Mouse (Mus musculus) small intestine, adult 2 months (tissue): ENCODE results near the gene Ephb1. TPM values are rescaled to one million over a fixed set of nuclear protein-coding genes. Genes with fewer than 3 reads are reported as not detected.

Experiments
- H3K27ac ChIP-seq: fragments of 200-500 bp; 2 replicates; pipeline ENCODE4 v1.5.1; 2012; ENCODE audit warnings: low read depth, low read length, control low read depth, inconsistent platforms; ENCODE audit not compliant: insufficient read depth
- H3K27me3 ChIP-seq: fragments of 200-500 bp; 2 replicates; pipeline ENCODE4 v1.6.1; 2012; ENCODE audit warnings: mild to moderate bottlenecking, moderate library complexity, low read length, inconsistent platforms; ENCODE audit not compliant: control insufficient read depth, insufficient read depth
- H3K36me3 ChIP-seq: fragments of 200-500 bp; 2 replicates; pipeline ENCODE4 v1.6.1; 2012; ENCODE audit warnings: mild to moderate bottlenecking, low read length, control low read depth, inconsistent platforms; ENCODE audit not compliant: control insufficient read depth, insufficient read depth
- H3K4me1 ChIP-seq: fragments of 200-500 bp; 2 replicates; pipeline ENCODE4 v1.6.1; 2012; ENCODE audit warnings: low read length, inconsistent platforms, mixed read lengths; ENCODE audit not compliant: control insufficient read depth, insufficient read depth, insufficient read length
- H3K4me3 ChIP-seq: fragments of 200-500 bp; 2 replicates; pipeline ENCODE4 v1.5.1; 2012; ENCODE audit warnings: low read depth, mild to moderate bottlenecking, control low read depth, inconsistent platforms, low read length, moderate library complexity
- CTCF ChIP-seq: fragments of 200-500 bp; IDR thresholded peaks from 2 replicates; pipeline ENCODE4 v1.5.1; 2012; ENCODE audit warnings: low read depth, mild to moderate bottlenecking, control low read depth, inconsistent platforms, low read length, moderate library complexity, mixed read lengths; ENCODE audit not compliant: insufficient replicate concordance, insufficient read length; ENCODE audit errors: extremely low read depth
- POLR2A ChIP-seq: fragments of 200-500 bp; IDR thresholded peaks from 2 replicates; pipeline ENCODE4 v1.6.1; 2012; ENCODE audit warnings: low read depth, mild to moderate bottlenecking, control low read depth, inconsistent platforms, low read length, moderate library complexity
- WGBS: fragments of 180-500 bp; shearing (Covaris S2); methylation state at CpG from one replicate; pipeline ENCODE4 v1.1.7; 2018; 5-methylcytosine and 5-hydroxymethylcytosine counted together
- polyA plus RNA-seq: library from polyadenylated mRNA; depleted of rRNA; stranded (reverse); fragments of >200 nt; gene quantifications from 2 replicates; pipeline ENCODE4 v1.2.3, GENCODE M21; 2012

Ephb1 gene
- polyA plus RNA-seq, 1 experiment = 1.0 TPM

DNA sequence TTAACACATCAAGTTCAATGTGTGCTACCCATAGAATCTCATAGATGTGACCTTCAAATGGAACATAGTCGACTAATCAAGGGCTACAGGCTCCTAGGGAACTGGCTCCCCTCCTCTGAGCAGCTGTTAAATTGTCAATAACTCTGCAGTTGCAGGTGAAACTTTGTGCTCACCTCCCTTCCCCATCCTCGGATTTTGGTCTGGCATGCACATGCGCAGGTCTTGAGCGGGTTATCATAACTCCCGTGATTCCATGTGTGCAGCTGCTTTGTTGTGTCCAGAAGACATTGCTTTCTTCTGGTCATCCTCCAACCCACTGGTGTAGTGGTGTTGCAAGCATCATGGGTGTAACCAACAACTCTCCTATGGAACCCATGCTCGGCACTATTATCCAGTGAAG, 4.8 kb upstream of the Ephb1 start:
- TF ChIP-seq CTCF (no peak), POLR2A (no peak)

DNA sequence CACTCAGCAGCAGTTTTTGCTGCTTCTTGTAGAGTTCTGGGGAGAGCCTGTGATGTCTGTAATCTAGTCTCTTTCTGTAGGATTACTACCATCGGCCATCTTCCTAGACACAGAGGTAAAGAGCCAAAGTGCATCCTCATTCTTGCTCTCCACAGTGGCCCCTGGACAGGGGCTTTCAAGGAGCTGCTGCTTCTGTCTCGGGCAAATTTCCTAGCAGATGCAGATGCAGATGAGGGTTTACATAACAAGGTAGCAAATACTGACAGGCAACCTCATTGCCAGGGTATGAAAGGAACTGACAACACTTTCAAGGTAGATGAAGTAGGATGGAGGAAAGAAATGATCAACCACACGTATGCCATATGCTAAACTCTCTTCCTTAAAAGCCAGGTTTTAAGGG, 4.2 kb upstream of the Ephb1 start:
- H3K27me3 ChIP-seq = peaks cover 8% of the 10 kb centered on the region; the same call in 1 of the 2 replicates
- no peaks in the 10 kb centered on the region for H3K36me3 ChIP-seq
- no peak overlapping the region for H3K4me3 ChIP-seq
- no peak overlapping the region for H3K27ac ChIP-seq
- peaks cover 4% of the 10 kb centered on the region for H3K4me1 ChIP-seq
- WGBS = 69% methylated on average over 3 of the region's 3 CpGs
- TF ChIP-seq POLR2A (no peak), CTCF (no peak)

More for the DNA sequence above, 4.8 kb upstream of the Ephb1 start:
- Histone ChIP-seq H3K27me3 (0 out of 2 replicates have a peak, but pooled peaks cover 2% of the 10 kb centered on the region), H3K27ac (no peak overlapping the region), H3K4me1 (peaks cover 2% of the 10 kb centered on the region), H3K36me3 (no peaks in the 10 kb centered on the region), H3K4me3 (no peak overlapping the region)
- 84% methylated on average over 6 of the region's 6 CpGs for whole genome bisulfite sequencing

DNA sequence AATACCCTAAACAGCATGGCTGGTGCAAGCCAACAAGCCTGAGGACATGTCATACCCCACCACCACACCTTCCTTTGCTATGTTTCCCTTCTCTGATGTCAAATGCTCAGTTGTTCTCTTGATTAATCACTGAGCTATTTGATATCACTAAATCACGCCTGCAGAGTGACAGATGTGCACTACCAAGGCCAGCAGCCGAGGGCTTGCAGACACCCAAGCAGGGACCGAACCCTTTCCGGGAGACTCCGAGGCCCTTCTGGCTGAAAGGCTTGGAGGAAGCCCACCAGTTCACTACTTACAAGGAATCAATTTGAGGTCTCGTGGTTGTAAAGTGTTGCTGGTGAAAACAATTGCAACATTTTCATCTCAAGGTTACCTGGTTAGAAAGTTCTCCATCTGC, 3.5 kb upstream of the Ephb1 start:
- WGBS = 68% methylated on average over 6 of the region's 6 CpGs

DNA sequence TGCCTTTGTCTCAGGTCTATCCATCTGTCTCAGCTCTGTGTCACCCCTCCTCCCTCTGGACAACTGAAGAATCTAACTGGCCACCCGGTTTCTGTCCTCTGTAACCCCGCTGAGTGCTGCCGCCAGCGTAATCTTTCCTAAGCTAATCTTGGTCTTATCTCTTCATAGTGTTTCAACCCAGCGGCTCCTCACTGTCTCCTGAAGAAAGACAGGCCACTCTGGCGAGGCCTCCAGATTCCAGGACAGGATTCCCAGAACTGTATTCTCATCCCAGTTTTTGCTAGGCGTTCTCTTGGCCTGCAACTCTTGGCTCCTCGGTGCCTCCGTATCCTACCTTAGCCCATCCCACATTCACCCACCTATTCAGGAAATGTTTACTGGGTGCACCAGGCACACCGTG, 2.0 kb upstream of the Ephb1 start:
- H3K27ac ChIP-seq = no peak overlapping the region
- no peak overlapping the region for H3K4me3 ChIP-seq
- H3K27me3 ChIP-seq = peaks cover 28% of the 10 kb centered on the region
- H3K36me3 ChIP-seq = no peaks in the 10 kb centered on the region
- H3K4me1 ChIP-seq = peaks cover 4% of the 10 kb centered on the region
- TF ChIP-seq POLR2A (no peak), CTCF (no peak)
- WGBS = 35% methylated on average over 10 of the region's 10 CpGs

More for the DNA sequence above, 3.5 kb upstream of the Ephb1 start:
- TF ChIP-seq CTCF (no peak), POLR2A (no peak)
- H3K36me3 ChIP-seq = no peaks in the 10 kb centered on the region
- H3K4me3 ChIP-seq = no peak overlapping the region
- peaks cover 4% of the 10 kb centered on the region for H3K4me1 ChIP-seq
- no peak overlapping the region for H3K27ac ChIP-seq
- peaks cover 15% of the 10 kb centered on the region for H3K27me3 ChIP-seq

DNA sequence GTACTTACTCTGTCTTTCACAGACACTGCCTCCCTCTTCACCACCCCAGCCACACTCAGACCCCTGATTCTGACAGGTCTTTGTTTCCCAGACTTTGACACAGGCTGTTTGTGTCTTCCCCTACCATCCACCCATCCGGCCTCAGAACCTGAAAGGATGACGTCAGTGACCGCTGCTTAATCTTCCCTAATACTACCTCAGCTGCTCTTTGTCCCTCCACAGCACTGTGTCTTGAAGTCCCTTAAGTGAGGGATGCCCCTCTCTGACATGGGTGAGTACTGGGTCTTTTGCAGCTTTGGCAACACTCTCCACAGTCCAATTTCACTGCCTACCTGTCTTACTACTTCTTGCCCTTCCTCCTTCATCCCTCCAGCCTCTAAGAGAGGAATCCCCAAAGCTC, 1.2 kb upstream of the Ephb1 start:
- WGBS = 70% methylated on average over 3 of the region's 3 CpGs
- H3K27me3 ChIP-seq = peaks cover 28% of the 10 kb centered on the region
- H3K36me3 ChIP-seq = no peaks in the 10 kb centered on the region

DNA sequence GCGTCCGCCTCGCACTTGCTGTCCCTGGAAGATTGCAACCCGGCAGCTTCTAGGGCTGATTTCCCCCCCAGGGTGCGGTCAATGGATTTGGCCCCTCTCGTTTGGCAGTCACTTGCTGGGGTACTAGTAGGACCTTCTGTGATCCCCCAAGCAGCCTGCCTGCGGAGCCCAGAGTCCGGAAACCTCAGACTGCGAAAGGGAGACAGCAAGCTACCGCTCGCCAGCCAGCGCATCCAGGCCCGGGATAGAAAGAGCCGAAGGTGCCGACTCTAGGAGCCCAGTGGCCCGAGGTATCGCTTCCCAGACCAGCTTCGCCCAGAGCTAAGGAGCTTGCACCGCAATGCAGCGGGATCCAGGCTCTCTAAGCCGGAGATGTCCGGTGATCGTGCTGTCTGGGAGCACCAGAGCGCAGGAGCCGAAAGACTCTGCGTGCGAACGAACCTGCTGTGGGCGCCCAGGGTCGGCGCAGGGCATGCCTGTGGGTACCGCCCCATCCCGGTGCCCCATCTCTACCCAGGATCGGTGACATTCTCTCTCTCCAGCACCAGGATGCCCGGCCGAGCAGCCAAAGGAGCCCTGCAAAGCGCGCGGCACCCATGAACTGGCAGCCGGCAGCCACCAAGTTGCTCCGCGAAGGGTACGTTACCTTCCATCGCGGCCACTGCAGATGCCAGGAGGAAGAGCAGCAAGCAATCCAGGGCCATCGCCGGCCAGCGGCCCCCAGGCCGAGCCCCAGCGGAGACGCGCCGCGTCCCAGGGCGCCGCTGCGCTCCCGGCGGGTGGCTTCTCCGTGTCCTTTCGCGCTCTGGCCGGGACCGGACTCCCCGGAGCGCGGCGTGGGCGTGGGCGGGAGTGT, 629 bp downstream of the Ephb1 start:
- 3% methylated on average over 70 of the region's 70 CpGs for WGBS
- peaks cover 28% of the 10 kb centered on the region for H3K27me3 ChIP-seq
- TF ChIP-seq POLR2A (no peak), CTCF (no peak)

More for the DNA sequence above, 1.2 kb upstream of the Ephb1 start:
- peaks cover 4% of the 10 kb centered on the region for H3K4me1 ChIP-seq
- no peak overlapping the region for H3K27ac ChIP-seq
- H3K4me3 ChIP-seq = no peak overlapping the region
- TF ChIP-seq POLR2A = no peak
- no peak for TF ChIP-seq CTCF

DNA sequence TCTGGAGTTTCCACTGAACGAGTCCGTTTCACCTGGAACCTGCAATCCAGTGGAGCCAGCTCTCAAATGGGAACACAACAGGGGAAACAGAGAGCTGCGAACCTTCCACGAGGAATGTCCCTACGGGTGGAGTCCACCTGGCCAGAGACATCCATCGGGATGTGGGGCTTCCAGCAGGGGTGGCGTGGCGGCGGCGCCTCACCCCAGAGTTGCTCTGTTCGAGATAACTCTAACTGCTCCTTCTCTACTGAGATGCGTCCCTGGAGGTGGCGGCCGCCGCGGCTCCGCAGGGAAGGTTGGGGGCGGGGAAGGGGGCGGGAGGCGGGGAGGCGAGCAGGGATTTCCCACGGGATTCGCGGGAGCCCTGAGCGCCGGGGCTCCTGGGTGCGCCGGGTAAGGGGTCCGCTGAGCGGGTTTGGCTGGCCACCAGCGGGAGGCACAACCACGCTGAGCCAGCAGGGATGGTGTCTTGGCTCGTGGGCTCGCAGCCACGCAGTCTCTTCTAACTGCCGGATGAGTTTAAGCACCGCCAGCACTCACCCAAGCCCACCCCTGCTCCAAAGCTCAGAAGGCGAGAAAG, 1.3 kb downstream of the Ephb1 start:
- H3K4me3 ChIP-seq = peak overlapping the region; percentile 57
- TF ChIP-seq CTCF (no peak), POLR2A (no peak)
- H3K27ac ChIP-seq = no peak overlapping the region
- 4% methylated on average over 38 of the region's 38 CpGs for WGBS
- peaks cover 4% of the 10 kb centered on the region for H3K4me1 ChIP-seq
- H3K36me3 ChIP-seq = no peaks in the 10 kb centered on the region
- peaks cover 28% of the 10 kb centered on the region for H3K27me3 ChIP-seq

More for the DNA sequence above, 629 bp downstream of the Ephb1 start:
- Histone ChIP-seq H3K4me1 (peaks cover 4% of the 10 kb centered on the region), H3K27ac (no peak overlapping the region), H3K36me3 (no peaks in the 10 kb centered on the region), H3K4me3 (peak overlapping the region; percentile 57)
